Mouse (Mus musculus) kidney, embryonic 16.5 days (tissue): ENCODE measurements around the gene Accsl. TPM values are rescaled to one million over a fixed set of nuclear protein-coding genes. Genes with fewer than 3 reads are reported as not detected.

Source experiments
- ATAC-seq: fragments of 200-750 bp; cut with Nextera tagmentation; 2 replicates; pipeline ENCODE4 v1.8.0; 2017; ENCODE audit warnings: moderate TSS enrichment; ENCODE audit not compliant: low FRiP score, low TSS enrichment
- H3K27ac ChIP-seq: fragments of 300-500 bp; sonication (generic); 2 replicates; pipeline ENCODE4 v1.5.1; 2014; ENCODE audit warnings: low read length
- H3K27me3 ChIP-seq: fragments of 300-500 bp; sonication (generic); 2 replicates; pipeline ENCODE4 v1.6.1; 2014; ENCODE audit warnings: low read length, control low read depth, mixed read lengths; ENCODE audit not compliant: insufficient read depth
- H3K36me3 ChIP-seq: fragments of 300-500 bp; sonication (generic); 2 replicates; pipeline ENCODE4 v1.6.1; 2014; ENCODE audit warnings: low read length, control low read depth, mixed read lengths; ENCODE audit not compliant: insufficient read depth
- H3K4me1 ChIP-seq: fragments of 300-500 bp; sonication (generic); 2 replicates; pipeline ENCODE4 v1.6.1; 2014; ENCODE audit warnings: low read length, control low read depth, mixed read lengths; ENCODE audit not compliant: insufficient read depth
- H3K4me2 ChIP-seq: fragments of 300-500 bp; sonication (generic); replicated peaks from 2 replicates; pipeline ENCODE4 v1.6.1; 2014; ENCODE audit warnings: low read depth, low read length
- H3K4me3 ChIP-seq: fragments of 300-500 bp; sonication (generic); 2 replicates; pipeline ENCODE4 v1.5.1; 2014; ENCODE audit warnings: mild to moderate bottlenecking, low read length
- H3K9ac ChIP-seq: fragments of 300-500 bp; sonication (generic); replicated peaks from 2 replicates; pipeline ENCODE4 v1.6.1; 2014; ENCODE audit warnings: low read length
- H3K9me3 ChIP-seq: fragments of 300-500 bp; sonication (generic); 2 replicates; pipeline ENCODE4 v1.6.1; 2016; ENCODE audit warnings: low read length, control low read depth
- WGBS: fragments of 180-500 bp; shearing (Covaris S2); extraction: QIAGEN DNeasy Blood & Tissue Kit; methylation state at CpG from one replicate; pipeline ENCODE4 v1.1.7; 2014; 5-methylcytosine and 5-hydroxymethylcytosine counted together
- polyA plus RNA-seq: library from polyadenylated mRNA; unstranded; fragments of >200 nt; fragmentation: Nextera tagmentation; extraction: Ambion mirVana; gene quantifications from 2 replicates; pipeline ENCODE4 v1.2.1, GENCODE M21; 2015

The Accsl gene
- polyA plus RNA-seq, 1 experiment from 2014 or later, result not detected

DNA sequence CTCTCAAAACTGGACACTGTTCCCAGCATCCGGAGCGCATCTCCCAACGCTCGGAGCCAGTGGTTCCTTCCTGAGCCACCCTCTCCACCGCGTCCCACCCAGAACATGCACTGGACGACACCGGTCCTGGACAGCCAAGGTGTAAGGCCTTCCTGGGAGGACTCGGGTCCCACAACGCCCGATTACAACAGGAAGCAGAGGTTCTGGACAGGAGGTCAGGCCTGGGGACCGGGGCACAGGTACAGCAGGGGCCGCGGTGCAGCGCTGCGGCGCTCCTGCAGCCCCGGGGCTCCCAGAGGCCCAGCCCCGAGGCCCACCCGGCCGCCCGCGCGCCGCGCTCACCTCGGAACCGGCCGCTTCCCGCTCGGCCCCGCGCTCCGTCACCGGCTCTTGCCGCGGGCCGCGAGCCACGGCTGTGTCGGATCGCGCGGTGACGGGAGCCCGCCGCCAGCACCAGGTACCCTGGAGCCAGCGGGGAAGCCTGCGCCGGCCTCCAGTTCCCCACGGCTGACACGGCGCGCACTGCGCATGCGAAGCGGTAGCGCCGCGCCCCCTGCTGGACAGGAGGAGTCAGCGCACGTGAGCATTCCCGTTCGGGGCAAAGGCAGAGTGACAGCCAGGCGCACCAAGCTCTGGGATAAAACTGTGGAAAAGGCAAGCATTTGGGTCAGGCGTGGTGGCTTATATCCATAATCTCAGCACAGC lies 46.8 kb downstream of the Accsl start, which contains the start of gene Ext2:
Gene Ext2 (minus strand): TSS at position 524 of the 705 bp plus-strand sequence.
- H3K9ac ChIP-seq, result peak within 1 kb of the TSS; percentile 97
- H3K27ac ChIP-seq, result 0 out of 2 replicates have a peak within 1 kb of the TSS, but pooled peaks have one; percentile 8
- no peaks in the 10 kb centered on the region for H3K27me3 ChIP-seq
- ATAC-seq, result peak; percentile 94
- under 1% methylated on average over 45 of the region's 66 CpGs for WGBS
- no peaks in the 10 kb centered on the region; the same call in 1 of the 2 replicates for H3K36me3 ChIP-seq
- H3K4me1 ChIP-seq, result peaks cover 8% of the 10 kb centered on the region
- no peaks in the 10 kb centered on the region for H3K9me3 ChIP-seq
- peak within 1 kb of the TSS; percentile 87 for H3K4me3 ChIP-seq
- peak within 1 kb of the TSS; percentile 74 for H3K4me2 ChIP-seq

GRCm38 (mm10) chr2:93817791-93818190 lies 51.2 kb downstream of the Accsl start:
- 96% methylated on average over 5 of the region's 5 CpGs for WGBS
- no peak for ATAC-seq

DNA sequence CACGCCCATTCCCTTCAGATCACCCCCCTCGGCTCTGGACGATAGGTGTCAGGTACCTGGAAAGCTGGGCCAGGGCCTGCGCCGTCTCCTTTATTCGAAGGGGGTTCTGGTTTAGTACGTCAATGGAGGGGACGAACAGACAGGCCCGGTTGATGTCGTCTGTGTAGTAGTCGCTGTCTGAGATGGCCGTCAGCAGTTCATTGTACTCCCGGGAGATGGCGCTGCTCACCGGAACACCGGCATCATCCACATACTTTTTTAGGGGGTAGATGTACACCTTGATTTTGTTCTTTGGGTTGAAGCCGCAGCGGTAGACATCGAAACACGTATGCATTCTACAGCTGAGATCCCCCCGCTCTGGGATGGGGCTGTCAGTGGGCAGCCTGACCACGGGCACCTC lies 55.6 kb downstream of the Accsl start:
- ATAC-seq, result no peak
- no peak overlapping the region for H3K4me2 ChIP-seq
- no peaks in the 10 kb centered on the region for H3K4me1 ChIP-seq
- no peaks in the 10 kb centered on the region for H3K9me3 ChIP-seq
- H3K36me3 ChIP-seq, result peaks cover 27% of the 10 kb centered on the region
- H3K27me3 ChIP-seq, result no peaks in the 10 kb centered on the region
- H3K9ac ChIP-seq, result no peak overlapping the region
- H3K4me3 ChIP-seq, result no peak overlapping the region
- WGBS, result 92% methylated on average over 22 of the region's 22 CpGs
- no peak overlapping the region for H3K27ac ChIP-seq

More at GRCm38 (mm10) chr2:93817791-93818190, 51.2 kb downstream of the Accsl start:
- Histone ChIP-seq H3K9me3 (no peaks in the 10 kb centered on the region), H3K27me3 (no peaks in the 10 kb centered on the region), H3K27ac (no peak overlapping the region), H3K4me2 (no peak overlapping the region), H3K36me3 (peaks cover 9% of the 10 kb centered on the region; the same call in 1 of the 2 replicates), H3K4me1 (peaks cover 8% of the 10 kb centered on the region), H3K9ac (no peak overlapping the region), H3K4me3 (no peak overlapping the region)

DNA sequence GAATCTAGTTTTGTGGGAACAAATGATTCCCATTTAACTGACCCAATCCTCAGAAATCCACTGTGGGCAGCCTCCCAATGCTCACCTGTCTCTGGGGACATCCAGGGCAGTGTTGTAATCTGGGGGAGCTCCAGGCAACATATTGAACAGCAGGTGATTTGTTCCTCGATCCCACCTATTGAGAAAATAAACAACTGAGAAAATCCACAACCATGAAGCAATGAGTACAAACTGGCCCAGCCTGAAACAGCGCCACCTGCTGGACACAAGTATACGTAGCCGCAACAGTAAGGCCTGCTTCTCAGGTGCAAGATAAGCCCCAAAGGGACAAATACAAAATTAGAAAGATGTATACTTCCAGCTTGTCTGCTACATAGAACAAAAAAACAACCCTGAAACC lies 57.1 kb downstream of the Accsl start:
- no peaks in the 10 kb centered on the region for H3K4me1 ChIP-seq
- WGBS, result 42% methylated on average over 4 of the region's 4 CpGs
- ATAC-seq, result no peak
- H3K27ac ChIP-seq, result no peak overlapping the region
- peaks cover 27% of the 10 kb centered on the region for H3K36me3 ChIP-seq
- no peak overlapping the region for H3K4me2 ChIP-seq
- no peak overlapping the region for H3K4me3 ChIP-seq
- no peak overlapping the region for H3K9ac ChIP-seq
- no peaks in the 10 kb centered on the region for H3K9me3 ChIP-seq
- no peaks in the 10 kb centered on the region for H3K27me3 ChIP-seq

GRCm38 (mm10) chr2:93809931-93810330 lies 59.0 kb downstream of the Accsl start:
- WGBS, result 12% methylated on average over 2 of the region's 2 CpGs
- no peaks in the 10 kb centered on the region for H3K4me1 ChIP-seq
- no peak overlapping the region for H3K4me2 ChIP-seq
- no peak overlapping the region for H3K9ac ChIP-seq
- no peak overlapping the region for H3K27ac ChIP-seq
- peaks cover 35% of the 10 kb centered on the region for H3K36me3 ChIP-seq
- H3K4me3 ChIP-seq, result no peak overlapping the region
- H3K27me3 ChIP-seq, result no peaks in the 10 kb centered on the region
- ATAC-seq, result no peak
- H3K9me3 ChIP-seq, result no peaks in the 10 kb centered on the region

GRCm38 (mm10) chr2:93808071-93808470 lies 60.9 kb downstream of the Accsl start:
- 84% methylated on average over 5 of the region's 5 CpGs for WGBS
- ATAC-seq, result no peak
- peaks cover 28% of the 10 kb centered on the region for H3K36me3 ChIP-seq

GRCm38 (mm10) chr2:93807440-93807839 lies 61.5 kb downstream of the Accsl start:
- Histone ChIP-seq H3K4me1 (no peaks in the 10 kb centered on the region), H3K27ac (no peak overlapping the region), H3K4me2 (no peak overlapping the region), H3K4me3 (no peak overlapping the region), H3K27me3 (no peaks in the 10 kb centered on the region), H3K9ac (no peak overlapping the region), H3K9me3 (no peaks in the 10 kb centered on the region), H3K36me3 (peaks cover 24% of the 10 kb centered on the region)
- WGBS, result 80% methylated on average over 8 of the region's 8 CpGs
- no peak for ATAC-seq

More at GRCm38 (mm10) chr2:93808071-93808470, 60.9 kb downstream of the Accsl start:
- Histone ChIP-seq H3K4me2 (no peak overlapping the region), H3K4me3 (no peak overlapping the region), H3K9me3 (no peaks in the 10 kb centered on the region), H3K27me3 (no peaks in the 10 kb centered on the region), H3K27ac (no peak overlapping the region), H3K9ac (no peak overlapping the region), H3K4me1 (no peaks in the 10 kb centered on the region)

- WGBS, result 90% methylated on average over 6 of the region's 6 CpGs
- H3K4me1 ChIP-seq, result no peaks in the 10 kb centered on the region
- no peaks in the 10 kb centered on the region for H3K27me3 ChIP-seq
- H3K4me2 ChIP-seq, result no peak overlapping the region
- peaks cover 23% of the 10 kb centered on the region for H3K36me3 ChIP-seq
- no peak overlapping the region for H3K27ac ChIP-seq
- H3K9ac ChIP-seq, result no peak overlapping the region
- no peak overlapping the region for H3K4me3 ChIP-seq
- no peak for ATAC-seq
- no peaks in the 10 kb centered on the region for H3K9me3 ChIP-seq
Observed at GRCm38 (mm10) chr2:93806487-93807201, 62.3 kb downstream of the Accsl start.

DNA sequence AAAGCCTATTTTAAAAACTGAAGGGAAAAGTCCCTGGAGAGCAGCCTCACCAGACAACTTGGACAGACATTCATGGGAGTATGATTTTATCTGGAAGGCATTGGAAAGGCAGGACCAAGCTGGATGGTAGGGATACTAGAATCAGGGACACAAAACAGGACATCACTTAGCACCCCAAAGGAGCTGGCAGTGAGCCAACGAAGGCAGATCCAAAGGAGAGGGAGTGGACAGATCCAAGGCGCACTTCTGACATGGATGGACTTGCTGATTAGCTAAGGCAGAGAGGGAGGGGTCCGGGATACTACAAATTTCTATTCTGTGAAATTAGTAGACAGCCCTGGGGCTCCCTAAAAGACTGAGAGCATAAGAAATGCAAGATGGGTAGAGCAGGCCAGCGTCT lies 63.4 kb downstream of the Accsl start:
- H3K36me3 ChIP-seq, result peaks cover 22% of the 10 kb centered on the region
- H3K9me3 ChIP-seq, result no peaks in the 10 kb centered on the region
- no peak overlapping the region for H3K9ac ChIP-seq
- WGBS, result 84% methylated on average over 4 of the region's 4 CpGs
- ATAC-seq, result no peak
- H3K27me3 ChIP-seq, result no peaks in the 10 kb centered on the region
- no peak overlapping the region for H3K27ac ChIP-seq
- H3K4me3 ChIP-seq, result no peak overlapping the region
- H3K4me2 ChIP-seq, result no peak overlapping the region
- no peaks in the 10 kb centered on the region for H3K4me1 ChIP-seq
